Mouse (Mus musculus): ENCODE results near the gene Krt14. TPM values are rescaled to one million over a fixed set of nuclear protein-coding genes. Genes with fewer than 3 reads are reported as not detected.
"Not testable (repeated sequence)": the region's sequence is repeated elsewhere in the genome, so short reads cannot be mapped to it uniquely, and the experiment has no call there.

The Krt14 gene
- not detected for total RNA-seq (2021)
- long read RNA-seq, experiment 1 = 0 reads
- long read RNA-seq, experiment 2 = 0 reads

DNA sequence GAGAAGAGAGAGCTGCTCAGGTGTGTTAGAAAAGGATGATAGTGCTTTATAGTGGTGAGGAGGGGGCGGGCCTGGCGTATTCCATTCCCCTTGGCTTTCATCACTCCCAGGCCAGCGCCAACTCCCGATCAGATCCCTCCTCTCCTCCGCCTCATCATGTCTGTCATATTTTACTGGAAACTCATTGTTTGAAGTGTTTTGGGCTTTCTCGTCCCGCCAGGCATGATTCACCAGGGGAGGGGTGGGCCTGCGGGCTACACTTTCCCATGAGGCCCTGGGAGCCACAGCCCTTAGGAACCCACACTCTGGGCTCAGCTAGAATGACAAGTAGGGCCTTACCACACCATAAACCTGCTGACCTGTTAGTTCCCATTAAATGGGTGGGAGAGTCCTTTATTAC, at the start of gene Krt14:
Gene Krt14 (minus strand): TSS at position 51 of the 400 bp plus-strand sequence.
- DNase-seq (ENCODE audit: low spot score in 2 of 2) = no peak

DNA sequence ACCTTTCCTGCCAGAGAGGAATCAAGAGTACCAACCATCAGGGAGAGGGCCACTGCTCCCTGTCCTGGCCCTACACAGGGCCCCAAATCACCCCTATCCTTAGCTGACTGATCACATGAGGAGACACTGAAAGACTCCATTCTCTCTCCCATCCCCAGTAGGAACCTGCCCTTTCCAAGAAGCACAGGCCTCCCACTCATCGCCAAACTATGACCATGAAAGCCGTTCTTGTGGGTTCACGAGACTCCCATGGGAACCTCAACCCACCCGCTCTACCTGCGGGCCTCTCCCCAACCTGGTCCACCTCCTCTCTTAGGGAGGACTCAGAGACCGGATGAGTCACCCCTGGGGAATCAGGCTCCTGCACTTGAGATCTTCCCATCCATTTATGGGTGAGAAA, 48.2 kb upstream of the Krt14 start:
- no peak for DNase-seq (ENCODE audit: low spot score in 2 of 2)

DNA sequence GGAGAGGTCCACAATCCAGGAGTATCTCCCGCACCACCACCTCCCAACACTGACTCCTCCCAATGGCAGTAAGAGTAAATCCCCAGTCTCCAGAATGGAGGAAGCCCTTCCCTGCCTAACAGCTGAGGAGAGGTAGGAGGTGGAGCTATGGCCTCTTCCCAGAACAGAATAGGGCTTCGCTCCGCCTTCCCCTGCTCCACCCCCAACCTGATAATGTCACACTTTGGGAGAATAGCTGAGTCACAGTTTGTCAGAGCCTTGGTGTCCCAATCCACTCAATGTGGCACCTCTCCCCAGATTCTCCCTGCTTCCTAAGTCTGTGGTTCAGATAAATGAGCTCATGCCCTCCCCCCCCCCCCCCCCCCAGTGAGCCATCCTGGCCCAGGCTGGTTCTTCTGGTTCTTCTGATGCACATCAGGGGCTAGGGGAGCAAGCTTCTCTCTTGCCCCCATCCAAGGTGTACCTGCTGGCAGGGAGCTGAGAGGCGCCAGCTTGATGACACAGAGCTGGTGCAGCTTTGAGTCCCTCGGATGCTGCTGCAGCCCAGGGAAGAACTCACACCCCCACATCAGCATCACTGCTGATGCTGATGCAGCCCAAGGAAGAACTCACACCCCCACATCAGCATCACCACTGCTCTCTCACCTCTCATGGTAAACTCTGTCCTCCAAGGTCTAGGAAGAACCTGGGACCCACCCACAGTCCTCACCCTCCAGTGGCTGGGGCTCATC, 47.2 kb upstream of the Krt14 start:
- DNase-seq (ENCODE audit: low spot score in 2 of 2) = peak in 1 of 2 experiments; percentile 15

DNA sequence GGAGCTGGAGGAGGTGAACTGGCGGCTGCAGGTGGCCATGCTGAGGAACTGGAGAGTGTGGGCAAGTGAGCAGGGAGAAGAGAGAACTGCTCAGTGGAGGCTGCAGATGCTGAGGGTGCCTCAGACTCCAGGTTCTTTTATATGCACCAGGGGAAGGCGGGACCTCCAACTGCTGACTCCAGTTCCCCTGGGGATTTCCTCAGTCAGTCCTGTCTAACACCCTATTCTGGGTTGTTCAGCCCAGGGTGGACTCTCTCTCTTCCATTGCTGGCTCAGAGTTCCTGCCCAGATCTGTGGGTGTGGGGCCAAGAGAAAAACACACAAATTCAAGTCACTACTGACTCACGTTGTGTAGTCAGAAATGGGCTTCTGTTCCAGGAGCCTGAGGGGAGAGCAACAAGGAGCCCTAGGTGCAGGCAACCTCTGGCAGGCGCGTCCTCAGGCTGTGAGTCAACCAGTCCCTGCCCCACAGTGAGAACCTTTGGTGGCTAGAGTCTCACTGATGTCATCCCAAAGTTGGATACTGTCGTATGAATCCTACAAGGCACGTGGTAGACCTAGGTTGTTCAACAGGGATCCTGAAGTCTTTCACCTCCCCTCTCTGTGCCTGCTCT, 41.6 kb upstream of the Krt14 start, which contains the start of gene Krt16:
Gene Krt16 (minus strand): TSS at position 51 of the 614 bp plus-strand sequence.
- DNase-seq (ENCODE audit: low spot score in 2 of 2) = no peak

DNA sequence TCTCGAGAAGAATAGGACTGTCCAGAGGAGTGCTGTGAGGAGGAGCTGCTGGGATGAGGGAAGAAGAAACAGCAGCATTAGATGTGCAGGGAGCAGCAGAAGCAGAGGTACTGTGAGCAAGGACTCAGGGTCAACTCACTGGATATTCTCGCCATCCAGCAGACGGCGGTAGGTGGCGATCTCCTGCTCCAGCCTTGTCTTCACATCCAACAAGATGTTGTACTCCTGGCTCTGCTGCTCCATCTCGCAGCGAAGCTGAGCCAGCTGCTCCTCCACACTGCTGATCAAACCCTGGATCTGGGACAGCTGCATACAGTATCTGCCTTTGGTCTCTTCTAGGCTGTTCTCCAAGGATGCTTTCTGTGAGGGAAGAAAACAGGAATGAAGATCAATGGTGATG, 39.1 kb upstream of the Krt14 start:
- not testable (repeated sequence) for DNase-seq (ENCODE audit: low spot score in 2 of 2)

DNA sequence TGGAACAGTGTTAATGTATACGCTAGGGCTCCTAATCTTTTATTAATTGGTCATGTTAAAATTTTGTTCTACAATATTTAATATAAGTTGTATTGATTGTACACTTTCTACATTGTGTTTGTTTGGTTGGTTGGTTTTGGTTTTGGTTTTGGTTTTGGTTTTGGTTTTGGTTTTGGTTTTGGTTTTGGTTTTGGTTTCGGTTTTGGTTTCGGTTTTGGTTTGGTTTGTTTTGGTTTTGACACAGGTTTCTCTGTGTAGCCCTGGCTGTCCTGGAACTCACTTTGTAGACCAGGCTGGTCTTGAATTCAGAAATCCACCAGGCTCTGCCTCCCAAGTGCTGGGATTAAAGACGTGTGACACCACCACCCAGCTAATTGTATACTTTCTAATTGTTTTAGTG, 32.9 kb upstream of the Krt14 start:
- not testable (repeated sequence) for DNase-seq (ENCODE audit: low spot score in 2 of 2)

DNA sequence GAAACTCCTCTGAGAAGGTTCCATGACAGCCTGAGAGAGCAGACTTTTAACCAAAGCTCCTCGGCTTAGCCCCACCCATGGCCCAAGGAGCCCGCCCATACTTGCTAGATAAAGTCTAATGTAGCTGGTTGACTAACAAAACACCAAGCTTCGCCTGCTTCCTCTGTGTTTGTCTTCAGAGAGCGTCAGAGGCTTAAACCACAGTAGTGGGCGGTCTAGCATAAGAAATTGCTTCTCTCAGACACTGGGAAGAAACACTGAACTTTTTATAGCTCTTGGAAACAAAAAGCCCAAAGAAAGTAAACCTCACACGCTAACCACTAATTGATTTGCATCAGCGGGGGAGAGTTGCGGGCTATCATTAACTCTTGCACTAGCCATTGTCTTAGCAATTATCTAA, 14.4 kb upstream of the Krt14 start:
- no peak for DNase-seq (ENCODE audit: low spot score in 2 of 2)

DNA sequence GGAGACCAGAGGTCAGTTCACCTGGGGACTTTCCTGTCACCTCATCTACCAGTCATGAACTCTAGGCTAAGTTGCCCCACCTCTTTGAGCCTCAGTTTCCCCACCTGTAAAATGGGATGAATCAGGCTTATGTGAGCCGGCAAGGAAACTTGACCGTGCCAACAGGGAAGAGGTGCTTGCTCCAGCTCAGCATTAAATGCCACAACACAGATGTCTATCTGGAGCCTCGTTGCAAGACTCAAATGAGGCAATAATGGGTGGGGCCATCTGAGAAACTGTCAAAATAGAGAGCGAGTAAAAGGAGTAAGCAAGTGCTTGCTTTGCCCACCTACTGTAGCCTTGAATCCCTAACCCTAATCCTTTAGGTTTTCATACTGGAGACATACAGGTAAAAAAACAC, 12.0 kb upstream of the Krt14 start:
- DNase-seq (ENCODE audit: low spot score in 2 of 2) = no peak

DNA sequence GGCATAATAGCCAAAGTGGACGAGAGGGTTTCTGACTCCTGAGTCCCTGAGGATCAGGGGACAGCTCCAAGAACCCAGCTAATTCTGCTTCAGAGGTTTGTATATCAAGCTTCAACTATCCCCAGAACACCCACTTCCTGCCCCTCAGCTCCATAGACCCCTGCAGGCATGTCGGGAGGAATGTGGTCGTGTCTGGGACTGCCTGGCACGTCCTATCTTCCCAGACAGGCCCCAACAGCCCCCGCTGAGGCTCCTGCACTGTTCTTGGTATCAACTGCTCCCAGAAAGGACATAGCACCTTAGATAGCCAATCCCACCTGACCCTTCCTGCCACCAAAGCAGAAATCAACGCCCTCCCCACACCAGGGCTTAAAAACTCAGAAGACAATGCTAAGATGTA, 1.2 kb upstream of the Krt14 start:
- no peak for DNase-seq (ENCODE audit: low spot score in 2 of 2)

DNA sequence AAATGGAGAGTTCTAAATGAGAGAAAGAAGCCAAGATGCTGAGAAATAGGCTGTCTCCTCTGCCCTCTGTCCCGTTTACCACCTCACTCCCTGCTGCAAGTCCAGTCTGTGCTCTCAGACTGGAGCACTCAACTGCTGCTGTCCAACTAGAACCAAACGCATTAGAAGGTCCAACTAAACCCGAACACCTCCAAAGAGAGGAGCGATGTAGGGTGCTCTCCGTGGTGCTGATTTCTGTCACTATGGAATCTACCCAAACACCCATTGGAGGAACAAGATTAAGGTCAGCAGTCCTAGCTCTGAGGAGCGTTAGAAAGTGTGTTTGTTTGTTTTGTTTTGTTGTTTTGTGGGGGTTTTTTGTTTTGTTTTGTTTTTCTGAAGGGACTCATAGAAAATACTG, 3.9 kb downstream of the Krt14 start:
- DNase-seq (ENCODE audit: low spot score in 2 of 2) = no peak

DNA sequence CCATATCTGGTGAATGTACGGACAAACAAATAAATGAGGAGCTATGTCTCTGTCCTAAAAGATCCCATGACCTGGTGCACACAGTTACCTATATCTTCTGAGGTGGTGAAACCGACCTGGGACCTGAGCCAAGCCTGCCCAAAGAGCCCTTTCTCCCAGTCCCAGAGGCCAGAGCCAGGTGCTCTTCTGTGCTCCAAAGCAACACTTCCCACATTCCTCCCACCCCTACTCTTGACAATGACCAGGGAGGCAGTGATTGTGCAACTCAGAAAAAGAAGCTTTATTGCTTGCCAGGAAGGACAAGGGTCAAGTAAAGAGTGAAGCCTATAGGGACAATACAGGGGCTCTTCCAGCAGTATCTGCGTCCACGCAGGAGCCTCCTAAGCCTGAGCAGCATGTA, 4.4 kb downstream of the Krt14 start:
- DNase-seq (ENCODE audit: low spot score in 2 of 2) = no peak

DNA sequence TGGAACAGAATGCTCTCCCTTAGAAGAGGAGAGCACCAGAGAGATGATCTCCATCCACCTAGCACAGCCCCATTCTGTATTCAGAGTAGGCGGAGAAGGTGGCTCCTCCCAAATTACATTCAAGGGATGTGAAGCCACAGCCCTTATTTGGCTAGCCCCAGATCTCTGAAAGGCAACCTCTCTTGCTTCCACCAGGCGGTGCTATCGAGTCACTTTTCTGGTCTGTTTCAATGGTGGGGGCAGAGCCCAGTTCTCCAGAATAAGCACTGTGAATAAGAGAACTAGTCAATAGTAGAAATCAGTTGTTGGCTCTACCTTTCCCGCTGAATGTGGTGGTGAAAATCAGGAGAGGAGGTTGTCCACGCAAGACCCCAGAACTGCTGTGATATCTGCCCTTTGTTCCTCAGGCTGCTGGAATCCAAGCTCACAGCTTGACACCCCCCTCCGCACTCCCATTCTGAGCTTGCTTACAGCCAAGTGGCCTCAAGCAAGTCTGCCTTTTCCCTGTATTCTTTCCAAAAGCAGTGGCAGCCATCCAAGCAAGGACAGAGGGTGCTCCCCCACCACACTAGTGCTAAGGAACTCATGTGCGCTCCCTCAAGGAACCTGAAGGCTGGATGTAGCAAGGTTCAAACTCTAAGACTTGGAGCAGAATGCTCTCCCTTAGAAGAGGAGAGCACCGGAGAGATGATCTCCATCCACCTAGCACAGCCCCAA, 7.1 kb downstream of the Krt14 start:
- DNase-seq (ENCODE audit: low spot score in 2 of 2) = peak; percentile 67 to 72

DNA sequence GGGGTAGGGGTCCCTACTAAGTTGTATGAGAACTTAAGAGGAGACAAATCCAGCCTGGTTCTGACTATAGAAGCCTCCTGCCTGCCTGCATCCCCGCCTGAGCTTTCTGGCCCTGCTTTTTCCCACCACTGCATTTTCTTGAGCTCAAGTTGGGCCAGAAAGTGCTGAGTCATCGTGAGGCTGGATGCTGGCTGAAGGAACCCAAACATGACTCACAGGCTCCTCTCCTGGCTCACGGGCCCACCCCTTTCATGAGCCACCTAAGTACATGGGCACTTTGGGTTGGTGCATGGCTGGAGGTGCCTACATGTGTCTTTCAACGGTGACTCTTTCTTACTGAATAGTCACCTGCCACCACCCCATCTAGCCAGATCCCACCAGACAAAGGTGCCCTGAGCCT, 8.7 kb downstream of the Krt14 start:
- DNase-seq (ENCODE audit: low spot score in 2 of 2) = peak; percentile 64 to 68

DNA sequence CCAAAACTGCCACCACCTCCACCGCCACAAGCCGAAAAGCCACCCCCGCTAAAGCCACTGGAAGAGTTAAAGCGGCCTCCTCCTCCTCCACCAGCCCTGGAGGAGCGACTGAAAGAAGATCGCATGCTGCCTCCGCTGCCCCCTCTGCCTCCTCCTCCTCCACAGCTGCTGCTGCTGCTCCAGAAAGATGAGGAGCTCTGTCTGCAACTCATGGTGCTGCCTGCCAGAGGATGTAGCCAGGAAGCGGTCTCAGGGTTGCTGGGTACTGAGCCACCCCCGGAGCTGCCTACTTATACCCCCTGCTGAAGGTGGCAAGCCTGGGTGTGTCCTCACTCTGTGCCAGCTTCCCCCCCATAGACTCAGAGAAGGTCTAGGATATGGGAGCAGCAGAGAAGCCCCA, 14.4 kb downstream of the Krt14 start, which contains the start of gene Krt9:
Gene Krt9 (minus strand): TSS at position 255 of the 400 bp plus-strand sequence.
- DNase-seq (ENCODE audit: low spot score in 2 of 2) = peak; percentile 59 to 75

DNA sequence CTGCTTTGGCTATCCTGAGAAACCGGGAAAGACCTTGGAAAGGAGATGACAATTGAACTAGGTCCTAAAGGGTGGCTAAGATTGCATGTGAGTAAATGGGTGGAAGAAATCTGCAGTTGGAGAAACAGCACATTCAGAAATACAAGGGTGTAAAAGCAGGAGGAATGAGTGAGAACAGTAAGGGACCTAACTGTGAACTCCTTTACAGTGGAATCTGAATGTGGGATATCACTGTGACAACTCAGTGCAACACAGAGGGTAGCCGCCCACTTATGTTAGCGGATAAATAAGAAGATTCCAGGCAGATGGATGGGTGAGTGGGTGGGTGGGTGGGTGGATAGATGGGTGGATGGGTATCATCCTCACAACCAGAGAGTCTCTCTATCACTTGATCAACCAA, 15.5 kb downstream of the Krt14 start:
- no peak for DNase-seq (ENCODE audit: low spot score in 2 of 2)

DNA sequence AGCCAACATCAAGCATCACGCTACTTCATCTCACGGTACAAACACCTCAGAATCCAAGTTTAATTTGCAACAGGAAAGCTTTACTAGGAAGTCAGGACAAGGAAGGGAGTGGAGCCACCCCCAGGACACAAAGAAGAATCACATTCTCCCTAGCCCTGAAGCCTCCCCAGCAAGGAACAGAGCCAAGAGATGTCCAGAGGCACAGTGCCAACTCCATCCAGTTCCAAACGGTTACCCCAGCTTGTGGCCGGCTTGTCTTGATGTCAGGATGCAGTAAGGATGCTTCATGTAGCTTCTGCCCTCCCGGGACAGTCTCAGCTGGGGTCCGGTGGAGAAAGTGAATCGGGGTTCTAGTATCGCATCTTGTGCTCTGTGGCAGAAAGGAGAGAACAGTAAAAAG, 20.6 kb downstream of the Krt14 start:
- DNase-seq (ENCODE audit: low spot score in 2 of 2) = no peak

DNA sequence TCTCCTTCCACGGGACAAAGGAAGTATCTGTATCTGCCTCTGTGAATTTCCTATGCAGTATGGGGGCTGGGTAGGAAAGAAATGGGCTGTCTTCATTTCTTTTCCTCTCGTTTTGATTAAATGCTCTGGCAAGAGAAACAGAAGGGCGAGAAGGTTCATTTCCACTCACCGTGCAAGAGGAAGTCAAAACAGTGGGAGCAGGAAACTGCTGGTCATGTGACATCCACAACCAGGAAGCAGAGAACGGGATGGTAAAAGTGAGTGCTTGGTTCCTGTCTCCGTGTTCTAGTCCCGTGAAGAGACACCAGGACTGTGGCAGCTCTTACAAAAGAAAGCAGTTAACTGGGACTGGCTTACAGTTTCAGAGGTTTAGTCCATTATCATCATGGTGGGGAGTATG, 25.6 kb downstream of the Krt14 start:
- DNase-seq (ENCODE audit: low spot score in 2 of 2) = no peak

DNA sequence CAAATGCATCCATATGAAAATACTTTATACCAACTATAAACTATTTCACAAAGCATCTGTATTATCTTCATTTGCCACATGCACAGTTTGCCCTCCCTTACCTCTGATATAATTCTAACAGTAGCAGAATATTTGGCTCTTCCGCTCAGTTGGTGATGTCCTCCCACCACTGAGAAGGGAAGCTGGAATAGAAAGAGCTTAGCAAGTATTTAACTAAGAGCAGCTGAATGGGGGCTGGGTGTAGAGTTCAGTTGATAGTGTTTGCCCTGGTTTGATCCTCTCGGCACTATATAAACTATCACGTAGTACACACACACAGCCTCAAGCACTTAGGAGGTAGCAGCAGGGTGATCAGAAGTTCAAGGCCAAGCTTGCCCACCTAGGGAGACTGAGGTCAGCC, 28.1 kb downstream of the Krt14 start:
- peak in 1 of 2 experiments; percentile 5 for DNase-seq (ENCODE audit: low spot score in 2 of 2)

DNA sequence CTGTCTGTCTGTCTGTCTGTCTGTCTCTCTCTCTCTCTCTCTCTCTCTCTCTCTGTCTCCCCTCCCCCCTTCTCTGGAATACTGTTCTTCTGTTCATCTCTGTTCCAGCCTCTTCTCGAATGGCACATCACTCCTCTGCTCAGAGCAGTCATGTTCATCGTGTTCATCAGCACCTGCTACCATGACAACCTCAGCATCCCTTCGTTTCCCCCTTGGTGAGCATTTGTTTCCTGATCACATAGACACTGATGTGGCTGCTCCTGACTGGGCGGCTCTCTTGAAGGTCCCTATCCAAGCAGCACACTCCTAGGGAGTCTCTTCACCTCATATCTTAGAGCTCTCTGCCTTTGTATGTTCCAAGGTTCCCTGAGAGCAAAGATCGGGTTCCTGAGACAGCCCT, 29.0 kb downstream of the Krt14 start:
- no peak for DNase-seq (ENCODE audit: low spot score in 2 of 2)

DNA sequence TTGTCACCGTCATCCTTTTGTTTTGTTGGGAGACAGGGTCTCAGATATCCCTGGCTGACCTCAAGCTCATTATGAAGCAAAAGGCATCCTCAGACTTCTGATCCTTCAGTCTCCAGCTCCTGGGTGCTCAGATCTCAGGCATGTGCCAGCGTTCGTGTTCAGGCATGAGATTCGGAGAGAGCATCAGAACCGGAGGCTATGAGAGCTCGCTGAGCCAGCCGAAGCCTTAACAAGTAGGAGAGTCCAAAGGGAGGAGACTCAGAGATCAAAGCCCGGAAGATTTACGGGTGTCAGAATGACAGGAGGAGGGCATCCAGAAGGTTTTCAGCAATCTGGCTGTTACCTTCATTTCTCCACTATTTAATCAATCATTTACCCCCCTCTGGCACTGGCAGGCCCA, 30.6 kb downstream of the Krt14 start:
- no peak for DNase-seq (ENCODE audit: low spot score in 2 of 2)

DNA sequence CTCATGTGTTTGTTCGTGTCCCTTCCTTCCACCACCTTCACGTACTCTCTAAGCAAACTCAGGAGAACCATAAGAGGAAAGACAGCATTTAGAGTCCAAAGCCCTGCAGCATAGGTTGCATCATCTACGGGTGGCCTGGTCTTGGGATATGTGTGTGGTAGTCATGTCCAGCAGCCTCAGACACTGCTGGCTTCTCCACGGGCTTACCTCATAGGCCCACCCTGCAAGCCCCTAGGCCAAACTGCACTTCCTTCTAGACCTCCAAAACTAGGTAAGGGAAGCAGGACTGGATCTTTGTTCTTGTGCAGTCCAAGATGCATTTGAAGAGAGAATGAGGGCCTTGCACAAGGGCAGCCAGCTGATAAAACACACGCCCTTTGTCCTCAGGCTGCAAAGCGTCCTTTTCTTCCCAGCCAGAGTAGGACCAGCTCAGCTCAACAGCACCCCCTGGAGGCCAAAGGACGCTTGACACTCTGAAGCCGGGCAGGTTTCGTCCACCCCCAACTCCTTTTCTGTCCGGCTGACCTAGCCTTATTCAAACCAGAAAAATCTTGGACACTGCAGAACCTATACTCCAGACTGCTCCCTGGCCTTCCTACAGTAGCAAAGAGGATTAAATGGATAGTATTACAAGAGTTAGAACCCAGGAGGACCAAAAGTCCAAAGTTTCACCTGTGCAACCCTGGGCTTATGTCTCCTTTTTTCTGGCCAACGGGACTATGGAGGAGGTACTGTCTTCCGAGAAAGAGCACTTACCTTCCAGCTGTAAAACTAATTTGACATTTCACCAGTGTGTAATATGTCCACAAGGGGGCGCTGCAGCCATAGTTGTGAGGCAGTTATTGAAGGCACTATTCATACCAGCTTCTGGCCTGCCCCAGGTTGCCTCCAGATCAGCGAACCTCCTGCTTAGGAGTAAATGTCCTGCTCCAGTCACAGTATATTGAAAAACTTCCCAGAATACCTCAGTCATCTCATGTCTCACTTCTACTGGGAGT, 38.3 kb downstream of the Krt14 start:
- DNase-seq (ENCODE audit: low spot score in 2 of 2) = peak; percentile 68 to 83

All from left cerebral cortex, adult 18-20 months (tissue).